Mouse (Mus musculus): ENCODE measurements around the gene Mei1.
A peak's percentile ranks its signal among the peaks of the same experiment; 100 is the strongest.
"Not testable (repeated sequence)": the region's sequence is repeated elsewhere in the genome, so short reads cannot be mapped to it uniquely, and the experiment has no call there.

Mei1 gene

GRCm38 (mm10) chr15:82085606-82086005 lies 15.8 kb downstream of the Mei1 start:
- no peak for DNase-seq (ENCODE audit: low read depth, low spot score)

DNA sequence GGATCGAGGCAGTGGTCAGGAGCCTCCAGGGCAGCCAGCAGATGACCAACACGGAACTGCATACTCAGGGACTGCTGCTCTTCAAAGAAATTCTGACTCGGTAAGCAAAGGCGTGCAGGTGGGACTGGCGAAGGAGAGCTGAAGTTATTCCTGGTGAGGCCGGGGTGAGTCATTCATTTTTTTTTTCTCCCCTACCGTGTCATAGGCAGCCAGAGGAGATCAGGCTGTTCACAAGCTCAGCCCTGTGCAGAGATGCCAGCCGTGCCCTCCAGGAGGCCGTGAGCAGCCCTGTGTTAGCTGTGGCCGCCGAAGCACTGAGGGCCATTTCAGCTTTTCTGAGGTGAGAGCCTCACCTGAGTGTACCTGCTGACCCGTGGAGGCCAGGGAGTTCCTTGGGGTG lies 16.3 kb downstream of the Mei1 start:
- no peak for DNase-seq (ENCODE audit: low read depth, low spot score)

GRCm38 (mm10) chr15:82087266-82087665 lies 17.5 kb downstream of the Mei1 start:
- no peak for DNase-seq (ENCODE audit: low read depth, low spot score)

- DNase-seq (ENCODE audit: low read depth, low spot score), result no peak
These were observed 21.3 kb downstream of the Mei1 start for GRCm38 (mm10) chr15:82091061-82091460.

- DNase-seq (ENCODE audit: low read depth, low spot score), result no peak
These were observed 37.3 kb downstream of the Mei1 start for GRCm38 (mm10) chr15:82106953-82107555.

DNA sequence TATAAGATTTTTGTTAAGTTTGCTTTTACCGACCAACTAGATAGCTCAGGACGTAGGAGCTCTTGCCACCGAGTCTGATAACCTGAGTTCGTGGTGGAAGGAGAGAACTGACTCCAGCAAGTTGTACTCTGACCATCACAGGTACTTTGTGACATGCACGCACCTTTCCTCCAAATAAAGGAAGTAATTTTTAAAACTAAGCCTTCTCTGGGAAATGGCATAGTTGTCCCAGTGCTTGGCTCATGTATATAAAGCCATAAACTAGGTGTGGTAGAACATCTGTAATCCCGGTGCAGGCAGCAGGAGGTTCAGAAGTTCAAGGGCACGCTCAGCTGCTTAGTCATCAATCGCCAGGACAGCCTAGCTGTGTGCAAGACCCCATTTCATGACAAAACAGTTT lies 50.7 kb downstream of the Mei1 start:
- no peak for DNase-seq (ENCODE audit: low read depth, low spot score)

DNA sequence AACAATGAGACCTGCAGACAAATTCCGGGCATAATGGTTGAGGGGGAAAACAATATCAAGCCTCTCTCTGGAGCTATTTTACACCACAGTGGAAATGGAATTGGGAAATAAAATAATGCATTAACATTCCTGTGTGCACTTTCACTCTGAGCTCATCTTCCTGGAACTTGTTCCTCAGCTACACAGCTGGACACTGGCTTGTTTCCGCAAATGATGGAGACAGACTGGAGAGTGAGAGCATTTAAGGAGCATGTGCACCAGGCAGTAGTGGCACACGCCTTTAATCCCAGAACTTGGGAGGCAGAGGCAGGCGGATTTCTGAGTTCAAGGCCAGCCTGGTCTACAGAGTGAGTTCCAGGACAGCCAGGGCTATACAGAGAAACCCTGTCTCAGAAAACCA lies 56.9 kb downstream of the Mei1 start:
- DNase-seq (ENCODE audit: low read depth, low spot score), result not testable (repeated sequence)

DNA sequence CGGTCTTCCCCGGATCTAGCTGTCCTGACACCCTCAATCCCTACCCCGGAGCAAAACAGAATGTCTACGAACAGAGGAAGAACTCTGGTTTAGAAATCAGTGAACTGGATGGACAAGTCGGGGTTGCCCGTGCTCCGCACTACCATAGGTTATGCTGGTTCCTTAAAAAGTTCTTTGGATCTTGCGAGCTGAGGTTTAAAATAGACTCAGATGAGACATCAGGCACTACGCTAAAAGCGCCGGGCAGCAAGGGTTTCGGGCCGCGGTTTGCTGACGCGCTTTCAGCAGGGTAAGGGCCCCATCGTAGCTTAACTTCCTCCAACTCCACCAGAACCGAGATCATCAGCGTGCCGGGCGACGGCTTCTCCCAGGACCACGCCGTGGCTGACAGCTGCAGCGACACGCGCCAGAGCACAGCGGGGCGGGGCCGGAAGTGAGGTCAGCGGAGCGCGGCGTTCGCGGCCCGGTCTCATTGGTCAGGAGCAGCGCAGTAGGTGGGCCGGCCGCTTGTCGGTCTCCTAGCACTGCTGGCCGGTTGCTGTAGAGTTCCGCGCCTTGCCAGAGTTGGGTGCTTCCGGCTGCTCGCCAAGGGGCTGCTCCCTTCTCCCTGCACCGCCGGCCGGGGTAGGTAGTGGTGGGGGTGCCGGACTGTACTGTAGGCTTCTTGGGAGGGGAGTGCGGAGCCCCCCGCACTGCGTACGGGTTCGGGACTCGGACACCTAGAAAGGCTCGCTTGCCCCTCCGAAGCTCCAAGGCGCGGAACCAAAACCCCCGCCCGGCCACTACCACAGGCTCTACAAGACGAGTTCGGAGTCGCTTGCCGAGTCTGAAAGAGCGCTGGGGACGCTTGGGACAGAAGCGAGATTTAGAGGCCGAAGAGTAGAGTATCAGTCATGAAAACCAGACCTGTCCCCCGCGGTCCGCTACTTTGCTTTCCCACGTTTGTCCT lies 57.9 kb downstream of the Mei1 start, which contains the start of gene Ccdc134:
Ccdc134 (plus strand) TSS at position 497 of the 949 bp plus-strand sequence.
- DNase-seq (ENCODE audit: low read depth, low spot score), result peak; percentile 96

DNA sequence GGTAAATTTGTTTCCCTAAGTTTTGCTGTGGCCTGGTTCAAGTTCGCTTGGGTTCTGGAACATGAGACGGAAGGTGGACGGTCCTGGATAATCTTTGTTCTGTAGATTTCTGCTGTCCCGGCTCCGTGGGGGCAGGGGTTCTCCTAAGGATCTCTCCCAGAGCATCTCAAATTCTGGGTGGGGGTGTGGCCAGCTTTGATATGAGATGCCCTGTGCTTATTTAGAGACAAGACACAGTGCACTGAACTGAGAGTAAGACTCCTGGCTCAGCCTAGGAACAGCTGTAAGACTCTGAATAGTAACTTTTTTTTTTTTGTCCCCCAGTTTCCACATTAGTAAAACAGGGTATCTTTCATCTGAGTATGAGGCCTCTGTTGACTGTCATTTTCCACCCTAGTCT lies 58.6 kb downstream of the Mei1 start:
- no peak for DNase-seq (ENCODE audit: low read depth, low spot score)

DNA sequence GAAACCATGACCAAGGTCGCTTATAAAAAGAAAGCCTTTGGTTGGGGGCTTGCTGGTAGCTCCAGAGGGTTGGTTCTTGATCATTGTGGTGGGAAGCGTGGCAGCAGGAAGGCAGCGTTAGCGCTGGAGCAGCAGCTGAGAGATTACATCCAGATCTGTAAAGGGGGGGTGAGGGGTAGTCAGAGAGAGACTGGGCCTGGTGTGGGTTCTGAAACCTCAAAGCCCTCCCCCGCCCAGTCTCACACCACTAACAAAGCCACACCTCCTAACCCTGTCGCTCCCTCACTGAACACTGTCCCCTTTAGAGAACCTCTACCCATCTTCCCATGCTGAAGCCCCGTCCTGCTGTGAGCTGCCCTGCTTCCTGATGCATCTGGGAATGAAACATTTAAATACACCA lies 60.8 kb downstream of the Mei1 start:
- peak; percentile 31 for DNase-seq (ENCODE audit: low read depth, low spot score)

DNA sequence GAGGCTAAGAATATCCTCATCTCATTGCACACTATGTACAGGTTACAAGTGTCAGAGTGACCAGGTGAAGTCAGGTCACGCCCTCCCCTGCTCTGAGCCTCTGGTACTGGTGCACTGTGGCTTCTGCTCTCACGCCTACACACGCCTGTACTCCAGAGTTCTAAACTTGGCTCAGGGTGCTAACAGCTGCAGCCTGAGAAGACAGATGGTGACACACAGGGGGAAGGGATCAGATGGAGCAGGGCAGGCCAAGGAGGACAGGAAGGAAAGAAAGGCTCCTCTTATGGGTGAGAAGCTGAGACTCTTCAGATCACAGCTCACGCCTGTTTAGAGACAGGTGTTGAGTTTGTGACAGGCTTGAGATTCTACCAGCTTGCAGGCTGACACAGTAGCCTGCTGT lies 65.6 kb downstream of the Mei1 start:
- no peak for DNase-seq (ENCODE audit: low read depth, low spot score)

GRCm38 (mm10) chr15:82138565-82138964 lies 68.8 kb downstream of the Mei1 start:
- peak; percentile 77 for DNase-seq (ENCODE audit: low read depth, low spot score)

GRCm38 (mm10) chr15:82139196-82139595 lies 69.4 kb downstream of the Mei1 start:
- peak; percentile 64 for DNase-seq (ENCODE audit: low read depth, low spot score)

- DNase-seq (ENCODE audit: low read depth, low spot score), result no peak
These were observed 70.6 kb downstream of the Mei1 start for GRCm38 (mm10) chr15:82140355-82140754.

DNA sequence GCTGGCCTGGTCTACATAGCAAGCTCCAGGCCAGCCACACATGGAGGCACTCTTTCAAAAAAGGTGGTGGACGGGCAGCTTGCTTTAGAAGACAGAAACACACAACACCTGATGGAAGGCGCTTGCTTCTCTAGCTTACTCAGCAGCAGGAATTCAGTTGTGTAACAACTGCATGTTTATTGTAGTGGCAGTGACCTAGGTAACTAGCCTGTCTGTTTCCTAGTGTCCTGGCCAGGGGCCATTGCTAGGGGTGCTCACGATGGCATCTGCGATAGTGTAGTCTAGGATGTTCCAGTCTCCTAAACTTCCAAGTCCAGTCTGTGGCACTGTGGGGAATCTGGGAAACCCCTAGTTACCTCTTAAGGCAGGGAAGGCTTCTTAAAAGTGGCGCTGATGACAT lies 74.4 kb downstream of the Mei1 start:
- DNase-seq (ENCODE audit: low read depth, low spot score), result no peak

- no peak for DNase-seq (ENCODE audit: low read depth, low spot score)
These were observed 75.6 kb downstream of the Mei1 start for GRCm38 (mm10) chr15:82145408-82145807.

DNA sequence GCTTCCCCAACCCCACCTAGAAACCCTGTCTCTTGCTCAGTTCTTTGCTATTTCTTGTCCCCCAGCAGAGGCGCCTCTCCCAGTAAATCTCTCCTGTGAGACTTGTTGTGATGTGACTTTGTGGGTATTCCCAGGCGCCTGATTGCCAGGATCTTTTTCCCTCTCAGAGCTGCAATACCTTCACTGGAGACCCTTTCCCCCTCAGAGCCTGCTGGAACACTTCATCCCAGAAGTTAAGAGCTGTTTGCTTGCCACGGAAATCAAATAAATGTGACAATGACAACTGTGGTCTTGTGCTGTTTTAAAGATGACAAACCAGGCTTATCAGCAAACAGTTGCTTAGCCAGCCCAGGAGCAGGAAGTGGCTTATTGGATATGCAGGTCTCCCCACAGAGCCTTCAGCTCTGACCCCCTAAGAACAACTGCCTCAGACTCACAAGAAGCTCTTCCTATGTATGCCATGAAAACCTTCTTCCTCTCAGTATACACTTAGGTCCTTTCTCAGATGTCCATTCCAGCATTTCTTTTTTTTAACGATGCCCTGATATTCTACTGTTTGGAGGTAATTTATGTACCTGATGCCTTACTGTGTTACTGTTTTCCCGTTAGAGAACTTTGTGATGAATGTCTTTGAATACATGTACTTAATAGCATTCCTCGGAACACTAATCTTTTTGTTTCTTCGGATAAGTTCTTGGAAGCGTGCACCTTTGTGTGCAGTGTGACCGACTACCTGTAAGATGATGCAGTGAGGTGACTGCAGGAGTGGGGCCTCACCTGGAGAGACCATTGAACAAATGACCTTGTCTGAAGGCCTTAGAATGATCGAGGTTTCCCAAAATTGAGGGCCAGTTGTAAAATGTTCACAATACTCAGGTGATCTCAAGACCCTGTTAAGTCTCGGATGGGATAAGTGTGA lies 76.3 kb downstream of the Mei1 start:
- DNase-seq (ENCODE audit: low read depth, low spot score), result peak; percentile 54

DNA sequence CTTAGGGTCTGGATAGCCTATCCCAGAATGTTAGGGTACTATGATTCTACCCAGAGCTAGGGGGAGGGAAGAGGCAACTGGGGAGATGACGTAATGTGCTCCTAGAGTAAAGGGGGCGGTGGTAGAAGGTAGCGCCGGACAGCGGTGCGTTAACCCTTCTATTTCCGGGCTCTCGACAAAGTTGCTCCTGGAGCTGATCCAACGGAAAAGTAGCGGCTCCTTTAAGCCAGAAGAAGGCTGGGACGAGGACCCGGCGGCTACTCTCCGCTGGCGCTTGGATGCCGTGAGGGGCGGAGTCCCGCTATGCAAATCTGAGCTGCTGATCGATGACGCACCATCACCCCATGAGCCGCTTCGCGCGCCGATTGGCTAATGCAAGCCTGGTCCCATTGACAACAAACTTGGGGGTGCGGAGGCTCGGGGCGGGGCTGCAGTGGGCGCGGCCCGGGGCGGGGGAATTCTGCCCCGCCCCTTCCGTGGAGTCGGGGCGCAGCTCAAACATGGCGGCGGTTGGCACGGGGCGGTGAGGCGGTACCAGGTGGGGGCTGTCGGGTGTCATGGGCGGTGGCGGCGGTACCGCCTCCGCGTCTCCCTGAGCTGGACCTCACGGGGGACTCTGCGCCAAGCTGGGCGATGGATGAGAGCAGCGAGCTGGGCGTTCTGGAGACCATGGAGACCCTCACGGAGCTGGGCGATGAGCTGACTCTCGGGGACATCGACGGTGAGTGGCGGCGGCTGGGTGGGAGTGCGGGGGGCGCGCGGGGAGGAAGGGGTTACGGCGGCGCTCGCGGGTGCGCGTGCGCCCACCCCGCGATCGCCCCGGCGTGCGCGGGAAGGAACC lies 77.2 kb downstream of the Mei1 start, which contains the start of gene Srebf2:
Srebf2 (plus strand) TSS at position 412 of the 841 bp plus-strand sequence.
- DNase-seq (ENCODE audit: low read depth, low spot score), result peak; percentile 99

- peak; percentile 65 for DNase-seq (ENCODE audit: low read depth, low spot score)
These were observed 77.9 kb downstream of the Mei1 start for GRCm38 (mm10) chr15:82147611-82148111.

DNA sequence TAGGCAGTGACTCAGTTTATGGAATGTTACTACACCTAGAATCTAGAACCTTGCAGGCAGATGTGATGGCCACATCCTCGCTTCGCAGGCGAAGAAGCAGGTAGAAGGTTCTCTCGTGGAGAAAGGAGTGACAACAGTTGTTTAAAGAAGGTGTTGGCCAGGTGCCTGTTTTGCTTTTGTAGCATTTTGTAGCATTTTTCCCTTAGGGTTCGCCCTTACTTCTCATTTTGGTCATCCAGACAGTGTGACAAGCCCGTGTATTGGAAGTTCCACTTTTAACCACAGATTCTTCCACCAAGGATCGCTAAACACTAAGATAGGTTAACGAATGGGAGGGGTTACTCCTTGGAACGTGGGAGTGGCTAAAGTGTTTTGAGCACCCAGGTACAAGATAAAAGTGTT lies 78.7 kb downstream of the Mei1 start:
- DNase-seq (ENCODE audit: low read depth, low spot score), result peak; percentile 60

DNA sequence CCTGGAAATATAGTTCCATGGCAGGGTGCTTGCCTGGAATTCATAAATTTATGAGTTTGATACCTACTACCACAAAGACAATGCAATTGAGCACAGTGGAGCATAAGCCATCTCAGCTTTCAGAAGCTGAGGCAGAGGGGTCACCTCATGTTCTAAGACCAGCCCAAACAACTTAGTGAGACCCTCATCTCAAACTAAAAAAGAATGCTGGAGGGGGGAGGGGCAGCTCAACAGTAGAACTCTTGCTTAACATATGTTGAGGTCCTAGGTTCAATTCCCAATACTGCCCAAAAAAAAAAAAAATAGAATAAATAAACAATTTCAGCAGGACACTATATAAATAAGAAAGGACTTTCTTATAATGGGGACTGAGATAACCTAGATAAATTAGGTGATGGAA lies 80.2 kb downstream of the Mei1 start:
- no peak for DNase-seq (ENCODE audit: low read depth, low spot score)

Data from CD4-positive helper T cell, adult 2 months (primary cell).